Mouse (Mus musculus): Measurements from ENCODE around the gene Mcm5. TPM values are rescaled to one million over a fixed set of nuclear protein-coding genes. Genes with fewer than 3 reads are reported as not detected.

Gene Mcm5
- 1.4 TPM for polyA plus RNA-seq (2014; fragmentation: Illumina TruSeq; extraction: RNeasy Lipid Tissue Mini Kit (QIAGEN cat#74804); ENCODE audit: low replicate concordance)

GRCm38 (mm10) chr8:75109236-75109967, at the start of gene Mcm5:
Mcm5 (plus strand) TSS chr8:75109569.

GRCm38 (mm10) chr8:75093399-75094156, 15.8 kb upstream of the Mcm5 start, which contains the start of gene Hmox1:
Hmox1 (plus strand) TSS chr8:75093621.

Other genes starting within 250 kb of the Mcm5 start
- 37.9 TPM for gene Isx, start 236.4 kb upstream of the Mcm5 start, polyA plus RNA-seq (2014; fragmentation: Illumina TruSeq; extraction: RNeasy Lipid Tissue Mini Kit (QIAGEN cat#74804); ENCODE audit: low replicate concordance)
- gene Hmgxb4, start 116.2 kb upstream of the Mcm5 start, polyA plus RNA-seq (2014; fragmentation: Illumina TruSeq; extraction: RNeasy Lipid Tissue Mini Kit (QIAGEN cat#74804); ENCODE audit: low replicate concordance), result 18.0 TPM
- gene Tom1, start 75.9 kb upstream of the Mcm5 start, polyA plus RNA-seq (2014; fragmentation: Illumina TruSeq; extraction: RNeasy Lipid Tissue Mini Kit (QIAGEN cat#74804); ENCODE audit: low replicate concordance), result not detected
- gene Hmox1, start 15.9 kb upstream of the Mcm5 start, polyA plus RNA-seq (2014; fragmentation: Illumina TruSeq; extraction: RNeasy Lipid Tissue Mini Kit (QIAGEN cat#74804); ENCODE audit: low replicate concordance), result 0.26 TPM
- gene Rasd2, start 104.4 kb downstream of the Mcm5 start, polyA plus RNA-seq (2014; fragmentation: Illumina TruSeq; extraction: RNeasy Lipid Tissue Mini Kit (QIAGEN cat#74804); ENCODE audit: low replicate concordance), result not detected

All from small intestine, adult 10 weeks (tissue).